Mouse (Mus musculus) fat pad, adult 2 months (tissue): ENCODE measurements around the gene Taf6l.

Experiments
- DNase-seq: peaks from one replicate; pipeline ENCODE4 v3.0.0-alpha.2; 2011; ENCODE audit warnings: low read depth, low spot score; ENCODE audit errors: extremely low read depth

Gene Taf6l

DNA sequence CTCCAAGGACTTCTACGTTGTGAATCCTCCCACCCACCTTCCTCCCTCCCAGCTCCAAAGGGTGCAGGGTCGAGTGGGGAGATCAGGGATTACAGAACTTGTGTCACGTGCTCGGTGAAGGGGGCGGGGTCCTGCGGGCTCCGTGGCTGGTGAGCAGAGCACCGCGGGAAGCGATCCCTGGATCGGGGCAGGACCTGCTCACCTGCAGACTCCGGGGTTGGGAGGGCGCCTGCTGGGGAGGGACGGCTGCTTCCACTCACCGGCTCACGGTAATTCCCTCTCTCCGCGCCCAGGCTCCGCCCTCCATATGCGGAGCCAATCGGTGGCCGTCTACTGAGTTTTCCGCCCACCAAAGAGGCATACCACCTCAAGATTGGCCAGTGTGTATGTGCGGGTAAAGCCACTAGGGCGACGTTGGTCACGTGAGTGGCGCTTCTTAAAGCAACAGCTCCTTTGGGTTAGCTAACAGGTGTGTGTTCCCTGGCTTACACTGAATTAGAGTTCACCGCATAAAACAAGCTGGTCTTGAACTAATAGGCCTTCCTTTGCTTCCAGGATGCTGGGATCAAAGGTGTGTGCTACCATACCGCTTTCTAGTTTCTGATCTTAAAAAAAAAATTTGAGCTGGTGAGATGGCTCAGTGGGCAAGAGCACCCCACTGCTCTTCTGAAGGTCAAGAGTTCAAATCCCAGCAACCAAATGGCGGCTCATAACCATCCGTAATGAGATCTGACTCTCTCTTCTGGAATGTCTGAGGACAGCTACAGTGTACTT lies at the start of gene Taf6l:
Taf6l (minus strand) TSS at position 410 of the 774 bp plus-strand sequence.
- DNase-seq = peak; percentile 87

DNA sequence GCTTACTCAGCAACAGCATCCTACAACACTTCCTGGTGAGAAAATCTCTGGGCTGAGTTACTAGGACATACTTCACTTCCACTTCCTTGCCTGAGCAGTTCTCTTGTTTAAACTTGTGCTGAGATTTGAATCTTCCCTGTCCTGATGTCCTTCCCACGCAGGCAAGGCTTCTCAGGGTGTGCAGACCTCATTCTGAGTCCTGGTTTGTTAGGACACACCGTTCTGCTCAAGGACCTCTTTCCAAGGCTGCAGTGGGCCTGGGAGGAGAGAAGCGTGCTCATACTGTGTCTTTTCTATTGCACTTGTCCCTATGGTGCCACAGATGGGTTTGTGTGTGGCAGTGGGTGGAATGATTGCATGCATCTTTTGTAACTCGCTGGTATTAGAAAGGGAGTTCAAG lies 46.8 kb upstream of the Taf6l start:
- no peak for DNase-seq

DNA sequence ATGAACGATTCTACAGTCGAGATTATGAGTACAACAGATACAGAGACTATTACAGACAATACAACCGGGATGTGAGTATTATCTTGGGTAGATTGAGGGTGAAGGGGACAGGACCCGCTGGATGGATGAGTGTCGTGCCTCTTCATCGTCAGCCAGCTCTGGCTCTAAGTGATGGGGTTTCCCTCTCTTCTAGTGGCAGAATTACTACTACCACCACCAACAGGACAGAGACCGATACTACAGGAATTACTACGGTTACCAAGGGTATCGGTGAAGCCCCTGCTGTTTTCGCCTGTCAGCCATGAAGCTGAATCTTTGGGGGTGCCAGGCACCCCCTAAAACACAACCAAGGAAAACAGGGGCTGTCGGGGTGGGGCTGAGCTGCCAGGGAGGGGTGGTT lies 45.0 kb upstream of the Taf6l start:
- no peak for DNase-seq

DNA sequence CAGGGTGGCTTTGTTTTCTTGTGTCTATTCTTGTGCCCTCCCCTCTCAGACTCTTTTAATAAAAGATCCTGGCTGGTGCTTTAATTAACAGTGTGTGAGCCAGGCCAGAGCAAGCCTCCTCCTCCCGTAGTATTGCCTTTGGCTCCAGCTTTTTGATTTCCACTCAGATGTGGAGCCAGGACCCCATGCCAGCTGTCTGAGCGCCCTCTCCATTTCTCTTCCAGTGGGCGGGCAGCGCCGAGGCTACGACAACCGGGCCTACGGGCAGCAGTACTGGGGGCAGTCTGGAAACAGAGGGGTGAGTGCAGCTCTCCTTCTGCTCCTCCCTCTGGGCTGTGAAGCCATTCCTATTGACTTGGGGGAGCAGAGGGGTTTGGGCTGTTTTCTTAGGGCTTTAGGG lies 44.4 kb upstream of the Taf6l start:
- no peak for DNase-seq

DNA sequence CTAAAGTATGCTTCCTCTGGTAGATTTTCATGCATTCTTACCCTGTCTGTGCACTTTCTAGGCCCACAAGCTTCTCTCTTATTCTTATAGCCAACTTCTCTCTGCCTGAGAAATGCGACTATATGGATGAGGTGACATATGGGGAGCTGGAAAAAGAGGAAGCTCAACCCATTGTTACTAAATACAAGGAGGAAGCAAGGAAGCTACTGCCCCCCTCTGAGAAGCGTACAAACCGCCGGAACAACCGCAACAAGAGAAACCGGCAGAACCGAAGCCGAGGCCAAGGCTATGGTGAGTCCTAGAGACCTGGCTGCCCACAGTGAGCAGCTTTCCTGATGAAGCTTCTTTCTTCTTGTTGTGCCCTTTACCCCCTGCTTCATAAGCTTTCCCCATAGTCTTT lies 43.4 kb upstream of the Taf6l start, which contains the start of gene AC129217.1:
AC129217.1 (plus strand) TSS at position 114 of the 400 bp plus-strand sequence.
- no peak for DNase-seq

DNA sequence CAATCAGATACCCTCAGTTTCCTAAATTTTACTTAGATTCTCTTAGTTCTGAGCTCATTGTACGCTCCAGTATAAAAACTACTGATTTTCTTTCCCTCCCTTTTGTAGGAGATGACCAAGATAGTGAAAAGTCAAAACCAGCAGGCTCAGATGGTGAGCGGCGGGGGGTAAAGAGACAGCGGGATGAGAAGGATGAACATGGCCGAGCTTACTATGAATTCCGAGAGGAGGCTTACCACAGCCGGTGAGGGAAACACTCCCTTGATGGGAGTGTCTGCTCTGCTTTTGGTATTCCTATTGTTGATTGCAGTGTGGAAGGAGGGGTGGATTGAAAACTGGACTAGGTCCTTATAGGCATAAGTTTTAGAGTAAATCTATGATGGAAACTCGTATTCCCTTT lies 36.5 kb upstream of the Taf6l start:
- DNase-seq = no peak

DNA sequence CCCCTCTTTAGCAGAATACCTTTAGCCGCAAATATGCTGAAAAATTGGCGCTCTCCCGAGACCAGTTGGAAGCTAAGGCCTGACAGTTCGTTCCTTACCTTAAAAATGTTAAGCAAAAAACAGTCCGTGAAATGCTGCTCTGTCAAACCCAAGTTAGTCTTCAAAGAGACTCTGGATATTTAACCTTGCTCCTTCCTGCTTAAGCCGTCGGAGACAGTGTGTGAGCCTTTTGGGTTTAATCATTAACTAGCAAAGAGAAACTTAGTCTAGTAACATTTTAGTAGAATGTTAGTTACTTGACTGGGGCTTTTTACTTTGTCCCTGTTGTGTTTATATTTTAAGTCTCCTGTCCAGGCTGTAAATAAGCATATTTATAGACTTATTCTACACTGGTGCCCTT lies 34.9 kb upstream of the Taf6l start:
- no peak for DNase-seq

DNA sequence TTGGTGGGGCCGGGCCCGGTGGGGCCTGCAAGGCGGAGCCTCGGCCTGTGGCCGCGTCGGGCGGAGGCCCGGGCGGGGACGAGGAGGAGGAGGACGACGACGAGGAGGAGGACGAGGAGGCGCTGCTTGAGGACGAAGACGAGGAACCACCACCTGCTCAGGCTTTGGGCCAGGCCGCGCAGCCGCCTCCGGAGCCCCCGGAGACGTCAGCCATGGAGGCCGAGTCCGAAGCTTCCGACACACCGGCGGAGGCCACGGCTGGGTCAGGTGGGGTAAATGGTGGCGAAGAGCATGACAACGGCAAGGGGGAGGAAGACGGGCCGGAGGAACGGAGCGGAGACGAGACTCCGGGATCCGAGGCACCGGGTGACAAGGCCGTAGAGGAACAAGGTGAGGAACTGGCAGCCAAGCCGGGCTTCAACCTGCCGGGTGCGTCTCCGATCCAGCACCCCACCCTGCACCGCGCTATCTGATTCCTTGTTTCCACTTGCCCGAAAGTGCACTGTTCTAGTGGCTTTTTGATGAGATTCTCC lies 34.3 kb upstream of the Taf6l start:
- no peak for DNase-seq

DNA sequence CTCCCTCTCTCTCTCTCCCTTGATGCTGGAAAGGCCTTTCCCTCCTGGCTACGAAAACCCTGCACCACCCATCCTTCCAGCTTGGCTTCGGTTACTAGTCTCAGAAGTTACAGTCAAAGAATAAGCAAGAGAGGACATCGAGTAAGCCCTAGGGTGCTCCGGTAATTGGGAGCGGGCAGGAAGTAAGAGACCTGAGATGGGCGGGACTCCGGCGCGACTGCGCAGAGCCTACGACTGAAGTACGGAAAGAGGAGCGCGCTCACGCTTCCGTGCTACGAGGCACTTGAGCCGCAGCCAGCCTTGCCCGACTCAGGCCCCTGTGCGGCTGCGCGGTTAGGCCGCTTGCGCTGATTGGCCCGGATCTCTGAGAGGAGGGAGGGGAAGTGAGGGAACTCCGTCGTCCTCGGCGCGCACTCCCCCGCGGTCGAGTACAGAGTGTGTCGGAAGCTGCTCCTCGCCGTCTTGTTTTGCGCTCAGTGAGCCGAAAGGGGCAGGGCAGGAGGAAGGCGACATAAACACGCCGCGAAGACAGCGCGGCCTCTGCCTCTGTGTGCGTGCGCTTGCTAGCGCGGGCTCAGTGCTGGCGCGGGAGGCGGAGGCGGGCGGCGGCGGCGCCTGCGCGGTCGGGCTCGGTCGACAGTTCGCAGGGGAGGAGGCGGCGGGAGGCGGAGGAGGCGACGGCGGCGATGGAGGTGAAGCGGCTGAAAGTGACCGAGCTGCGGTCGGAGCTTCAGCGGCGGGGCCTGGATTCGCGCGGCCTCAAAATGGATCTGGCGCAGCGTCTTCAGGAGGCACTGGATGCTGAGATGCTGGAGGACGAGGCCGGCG lies 33.6 kb upstream of the Taf6l start, which contains the start of gene Hnrnpul2:
Hnrnpul2 (plus strand) TSS at position 415 of the 828 bp plus-strand sequence.
- peak; percentile 88 for DNase-seq

DNA sequence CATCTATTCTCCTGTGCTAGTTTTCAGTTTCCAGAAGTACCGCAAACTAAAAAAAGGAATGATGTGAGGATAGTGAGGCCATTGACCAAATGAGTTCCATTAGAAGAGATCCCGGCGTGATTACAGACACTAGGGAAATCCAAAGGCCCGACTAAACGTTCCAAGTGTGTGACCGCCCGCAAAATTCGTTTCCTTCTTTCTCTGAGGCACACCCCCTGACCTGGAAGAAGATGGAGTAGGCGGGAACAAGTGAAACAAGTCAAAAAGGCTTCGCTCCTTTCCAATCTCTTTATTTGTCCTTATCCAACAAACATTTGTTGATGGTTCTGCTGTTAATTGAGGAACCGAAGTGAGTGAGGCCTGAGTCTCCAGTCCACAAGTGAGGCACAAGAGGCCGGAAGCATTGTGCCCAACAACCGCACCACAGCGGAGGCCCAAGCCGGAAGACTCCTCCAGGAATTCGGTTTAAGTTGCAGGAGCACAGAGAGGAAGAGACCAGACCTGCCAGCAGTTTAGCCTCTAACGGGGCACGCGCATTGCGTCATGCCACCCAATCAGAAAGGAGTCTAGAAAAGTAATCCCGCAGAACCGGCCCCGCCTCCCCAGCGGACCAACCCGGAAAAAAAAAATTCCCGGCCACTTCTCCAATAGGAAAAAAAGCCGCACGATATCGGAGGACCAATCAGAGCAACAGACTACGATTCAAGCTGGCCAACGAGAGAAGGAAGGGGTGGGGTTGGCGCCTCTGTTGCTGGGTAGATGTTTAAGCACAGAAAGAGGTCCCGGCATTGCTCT lies 32.8 kb upstream of the Taf6l start, which contains the start of gene Ttc9c:
Ttc9c (minus strand) TSS at position 533 of the 795 bp plus-strand sequence.
- DNase-seq = peak; percentile 97

DNA sequence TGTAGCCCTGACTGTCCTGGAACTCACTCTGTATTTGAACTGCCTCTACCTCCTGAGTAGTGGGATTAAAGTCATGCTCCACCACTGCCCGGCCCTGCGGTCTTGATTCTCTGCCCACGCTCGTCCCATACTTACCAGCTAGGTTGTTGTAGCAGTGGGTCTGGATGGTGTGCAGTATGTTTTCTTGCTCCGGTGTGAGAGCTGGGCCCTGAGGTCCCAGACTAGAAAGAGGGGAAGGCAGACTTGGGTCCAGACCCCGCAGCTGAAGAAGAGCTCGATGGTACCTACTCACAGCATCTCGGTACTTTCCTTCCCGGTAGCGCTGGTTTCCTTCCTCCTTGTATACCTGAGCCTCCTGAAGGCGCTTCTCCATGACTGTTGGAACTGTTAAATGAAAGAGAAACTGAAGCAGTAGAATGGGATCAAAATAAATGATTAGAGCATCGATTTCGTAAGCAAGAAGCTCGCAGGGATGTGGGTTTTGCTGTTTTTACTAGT lies 32.1 kb upstream of the Taf6l start:
- DNase-seq = no peak

DNA sequence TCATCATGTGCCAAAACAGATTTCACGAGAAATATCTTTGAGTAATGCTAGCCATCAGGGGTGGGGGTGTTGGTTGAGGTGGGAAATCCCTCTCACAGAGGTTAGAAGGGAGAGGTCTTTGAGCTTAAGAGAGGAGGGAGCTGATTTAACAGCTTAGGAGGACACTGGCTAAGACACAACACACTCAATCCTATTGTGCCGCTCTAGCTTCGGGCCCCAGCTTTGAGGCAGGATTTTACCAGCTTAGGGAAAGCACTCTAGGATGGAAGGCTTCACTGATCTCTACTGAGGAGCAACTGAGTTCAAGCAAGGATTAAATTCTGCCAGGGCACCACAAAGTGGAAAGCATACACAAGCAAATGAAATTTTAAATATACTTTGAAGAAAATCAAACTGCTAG lies 30.8 kb upstream of the Taf6l start:
- no peak for DNase-seq

DNA sequence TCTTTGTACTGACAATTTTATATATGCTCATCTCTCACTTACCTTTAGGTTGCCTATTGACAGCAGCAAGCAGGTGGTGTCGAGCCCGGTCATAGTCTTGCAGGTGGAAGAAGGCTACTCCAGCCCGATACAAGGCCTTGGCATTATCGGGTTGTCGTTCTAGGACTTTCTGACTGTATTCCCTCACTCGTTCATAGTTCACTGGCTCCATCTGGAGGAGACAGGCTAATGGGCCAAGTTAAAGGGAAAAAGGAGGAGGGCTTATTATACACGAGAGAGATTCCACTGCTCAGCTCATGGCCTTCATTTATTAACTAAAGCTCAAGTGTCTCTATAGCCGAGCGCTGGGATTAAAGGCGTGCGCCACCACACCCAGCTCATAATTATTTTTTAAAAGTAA lies 29.6 kb upstream of the Taf6l start:
- DNase-seq = no peak

DNA sequence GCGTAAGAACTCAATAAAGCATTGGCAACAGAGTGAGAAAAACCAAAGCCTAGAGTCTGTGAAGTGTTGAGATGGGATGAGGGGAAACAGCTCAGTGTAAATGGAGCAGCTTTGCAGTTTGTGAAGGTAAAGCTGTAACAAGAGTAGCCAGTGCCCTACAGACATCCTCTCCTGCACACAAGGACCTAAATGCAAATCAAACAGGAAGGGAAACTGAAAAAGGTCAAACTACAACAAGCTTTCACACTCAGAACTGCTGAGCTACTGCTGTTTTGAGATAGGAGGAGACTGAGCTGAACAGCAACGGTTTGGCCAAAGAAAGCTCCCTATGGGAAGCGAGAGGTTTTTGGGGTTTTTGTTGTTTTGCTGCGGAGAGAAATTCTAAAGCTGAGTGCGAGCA lies 20.6 kb upstream of the Taf6l start:
- no peak for DNase-seq

DNA sequence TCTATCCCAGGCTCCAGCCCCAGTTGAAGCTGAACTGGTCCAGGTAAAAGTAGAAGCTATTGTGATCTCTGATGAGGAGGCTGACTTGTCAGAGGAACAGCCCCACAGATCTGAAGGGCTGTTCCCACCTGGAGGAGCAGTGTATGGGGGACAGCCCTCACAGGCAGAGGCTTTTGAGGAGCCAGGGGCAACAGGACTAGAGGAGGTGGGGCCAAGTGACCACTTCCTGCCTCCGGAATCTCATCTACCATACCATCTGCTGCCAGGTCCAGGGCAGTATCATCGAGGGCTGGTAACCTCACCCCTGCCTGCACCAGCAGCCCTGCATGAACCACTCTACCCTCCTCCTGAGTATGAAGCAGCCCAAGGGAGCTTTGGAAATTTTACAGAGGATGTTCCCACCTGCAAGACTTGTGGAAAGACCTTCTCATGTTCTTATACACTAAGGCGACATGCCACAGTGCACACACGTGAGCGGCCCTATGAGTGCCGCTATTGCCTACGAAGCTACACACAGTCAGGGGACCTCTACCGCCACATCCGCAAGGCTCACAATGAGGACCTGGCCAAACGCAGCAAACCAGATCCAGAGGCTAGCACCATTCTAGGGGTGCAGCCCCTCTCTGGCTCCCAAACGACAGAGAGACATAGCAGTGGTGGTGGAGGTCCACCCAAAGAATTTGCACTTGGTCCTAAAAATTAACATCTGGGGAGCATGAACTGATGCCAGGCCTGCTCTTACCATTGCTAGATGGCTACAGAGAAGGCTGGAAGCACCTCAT lies 17.9 kb upstream of the Taf6l start:
- DNase-seq = no peak

DNA sequence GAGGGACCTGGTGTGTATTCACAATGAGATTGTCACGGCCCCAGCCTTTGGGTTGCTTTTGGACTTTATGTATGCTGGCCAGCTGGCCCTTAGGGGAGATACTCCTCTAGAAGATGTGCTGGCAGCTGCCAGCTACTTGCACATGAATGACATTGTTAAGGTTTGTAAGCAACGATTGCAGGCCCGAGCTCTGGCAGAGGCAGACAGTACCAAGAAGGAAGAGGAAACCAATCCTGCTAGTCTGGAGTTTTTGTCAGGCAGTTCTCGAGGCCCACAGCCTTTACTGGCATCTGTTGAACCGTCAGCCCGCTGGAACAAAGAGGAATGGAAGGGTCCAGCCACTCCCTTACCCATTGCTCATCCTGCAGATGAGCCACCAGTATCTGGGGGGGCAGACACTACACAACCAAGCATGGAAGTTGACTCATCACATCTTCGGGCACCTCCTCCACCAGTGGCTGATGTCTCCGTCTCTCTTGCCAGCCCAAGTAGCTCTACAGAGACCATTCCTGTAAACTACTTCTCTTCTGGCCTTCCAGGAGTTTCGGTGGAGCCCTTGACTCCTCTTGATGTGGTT lies 17.1 kb upstream of the Taf6l start:
- no peak for DNase-seq

DNA sequence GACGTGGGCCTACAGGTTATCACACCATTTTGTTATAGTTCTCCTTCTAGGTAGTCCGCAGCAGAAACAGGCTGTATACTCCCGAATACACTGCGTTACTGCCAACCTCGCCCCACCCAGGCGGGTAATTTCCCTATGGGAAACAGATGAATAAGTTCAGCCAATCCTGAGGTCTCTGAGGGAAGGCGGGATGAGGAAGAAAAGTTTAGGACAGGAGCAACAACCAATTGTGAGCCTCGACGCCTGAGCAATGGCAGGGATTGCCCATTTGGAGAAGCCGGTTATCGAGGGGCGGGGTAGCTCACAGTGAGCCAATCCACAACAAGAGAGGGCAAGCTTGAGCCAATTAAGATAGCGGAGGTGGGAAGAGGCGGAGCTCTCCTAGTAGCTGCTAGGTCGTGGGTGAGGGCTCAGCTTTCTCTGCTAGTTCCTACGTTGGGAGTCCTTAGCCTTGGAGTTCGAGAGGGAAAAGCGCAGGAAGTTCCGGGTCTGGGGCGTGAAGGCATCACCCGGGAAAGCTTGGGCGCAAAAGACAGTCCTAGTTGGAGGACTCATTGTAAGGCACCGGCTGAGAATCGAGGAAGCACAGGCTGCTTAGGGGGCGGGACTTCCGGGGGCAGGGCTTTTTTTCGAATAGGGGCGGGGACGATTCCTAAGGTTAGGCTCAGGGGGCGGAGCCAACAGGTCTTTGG lies 16.1 kb upstream of the Taf6l start, which contains the start of gene Zbtb3:
Zbtb3 (plus strand) TSS at position 426 of the 692 bp plus-strand sequence.
- DNase-seq = peak; percentile 91

DNA sequence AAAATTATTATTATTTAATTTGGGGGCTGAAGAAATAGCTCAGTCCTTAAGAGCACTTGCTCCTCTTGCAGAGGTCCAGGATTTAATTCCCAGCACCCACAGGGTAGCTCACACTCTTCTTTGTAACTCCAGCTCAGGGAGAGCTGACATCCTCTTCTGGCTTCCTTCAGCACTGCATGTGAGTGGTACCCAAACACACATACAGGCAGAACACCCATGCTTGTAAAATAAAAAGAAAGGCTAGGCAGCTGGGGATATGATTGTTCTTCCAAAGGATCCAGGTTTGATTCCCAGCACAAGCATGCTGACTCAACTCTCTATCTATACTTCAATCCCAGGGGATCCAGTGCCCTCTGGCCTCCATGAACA lies 12.7 kb upstream of the Taf6l start:
- DNase-seq = no peak
